Mouse (Mus musculus): Measurements from ENCODE around the gene Lkaaear1. TPM values are rescaled to one million over a fixed set of nuclear protein-coding genes. Genes with fewer than 3 reads are reported as not detected.

Lkaaear1 gene
- not detected in 2 replicates for total RNA-seq (2014; rRNA removed)
- polyA plus RNA-seq (2012; rRNA removed): not detected in 2 replicates

- no peaks in the 10 kb centered on the region for H3K36me3 ChIP-seq (ENCODE audit: control insufficient read depth, insufficient read depth, low read length)
- H3K4me3 ChIP-seq (ENCODE audit: insufficient read depth, low read depth, low read length): no peak within 1 kb of the TSS
- H3K9ac ChIP-seq (ENCODE audit: low read depth, low read length): no peak within 1 kb of the TSS
- 0 out of 2 replicates have a peak, but pooled peaks cover 4% of the 10 kb centered on the region for H3K4me1 ChIP-seq (ENCODE audit: control insufficient read depth, insufficient read depth, low read length)
- 0 out of 2 replicates have a peak, but pooled peaks cover 3% of the 10 kb centered on the region for H3K27me3 ChIP-seq (ENCODE audit: control insufficient read depth, insufficient read depth, low read length)
- TF ChIP-seq CTCF (IDR thresholded peaks at IDR 0.05; ENCODE audit: low read depth, low read length): no peak
- TF ChIP-seq POLR2A (IDR thresholded peaks at IDR 0.05; ENCODE audit: extremely low read depth, insufficient read depth, low read length): no peak
- no peak for DNase-seq (ENCODE audit: extremely low read depth, low read depth, low spot score)
- no peak within 1 kb of the TSS for H3K27ac ChIP-seq (replicated peaks; ENCODE audit: insufficient read depth, low read depth, low read length)
- no peaks in the 10 kb centered on the region for H3K79me2 ChIP-seq (ENCODE audit: control insufficient read depth, insufficient read depth, low read length)
- 63% methylated on average over 5 of the region's 5 CpGs for WGBS
These were observed at the start of gene Lkaaear1 for GRCm38 (mm10) chr2:181698241-181698640. TSS of gene Lkaaear1 (minus strand) at chr2:181698442.

- H3K79me2 ChIP-seq (ENCODE audit: control insufficient read depth, insufficient read depth, low read length): no peaks in the 10 kb centered on the region
- no peaks in the 10 kb centered on the region for H3K36me3 ChIP-seq (ENCODE audit: control insufficient read depth, insufficient read depth, low read length)
- H3K27ac ChIP-seq (replicated peaks; ENCODE audit: insufficient read depth, low read depth, low read length): no peak overlapping the region
- H3K27me3 ChIP-seq (ENCODE audit: control insufficient read depth, insufficient read depth, low read length): no peaks in the 10 kb centered on the region
- H3K4me1 ChIP-seq (ENCODE audit: control insufficient read depth, insufficient read depth, low read length): no peaks in the 10 kb centered on the region
- H3K4me3 ChIP-seq (ENCODE audit: insufficient read depth, low read depth, low read length): no peak overlapping the region
- TF ChIP-seq POLR2A (IDR thresholded peaks at IDR 0.05; ENCODE audit: extremely low read depth, insufficient read depth, low read length) (no peak), CTCF (IDR thresholded peaks at IDR 0.05; ENCODE audit: low read depth, low read length) (no peak)
- 62% methylated on average over 3 of the region's 3 CpGs for WGBS
- no peak overlapping the region for H3K9ac ChIP-seq (ENCODE audit: low read depth, low read length)
- DNase-seq (ENCODE audit: extremely low read depth, low read depth, low spot score): no peak
These were observed 31.8 kb upstream of the Lkaaear1 start for GRCm38 (mm10) chr2:181730051-181730450.

GRCm38 (mm10) chr2:181727659-181728262, 29.5 kb upstream of the Lkaaear1 start:
- 62% methylated on average over 9 of the region's 9 CpGs for WGBS
- no peak for TF ChIP-seq POLR2A (IDR thresholded peaks at IDR 0.05; ENCODE audit: extremely low read depth, insufficient read depth, low read length)
- TF ChIP-seq CTCF (IDR thresholded peaks at IDR 0.05; ENCODE audit: low read depth, low read length): no peak
- Histone ChIP-seq H3K4me1 (ENCODE audit: control insufficient read depth, insufficient read depth, low read length) (no peaks in the 10 kb centered on the region), H3K4me3 (ENCODE audit: insufficient read depth, low read depth, low read length) (no peak overlapping the region), H3K36me3 (ENCODE audit: control insufficient read depth, insufficient read depth, low read length) (no peaks in the 10 kb centered on the region), H3K27ac (replicated peaks; ENCODE audit: insufficient read depth, low read depth, low read length) (no peak overlapping the region), H3K9ac (ENCODE audit: low read depth, low read length) (no peak overlapping the region), H3K79me2 (ENCODE audit: control insufficient read depth, insufficient read depth, low read length) (no peaks in the 10 kb centered on the region), H3K27me3 (ENCODE audit: control insufficient read depth, insufficient read depth, low read length) (no peaks in the 10 kb centered on the region)
- no peak for DNase-seq (ENCODE audit: extremely low read depth, low read depth, low spot score)

GRCm38 (mm10) chr2:181722213-181722612, 24.0 kb upstream of the Lkaaear1 start:
- TF ChIP-seq CTCF (IDR thresholded peaks at IDR 0.05; ENCODE audit: low read depth, low read length) (peak; percentile 71), POLR2A (IDR thresholded peaks at IDR 0.05; ENCODE audit: extremely low read depth, insufficient read depth, low read length) (no peak)
- peak; percentile 5 for DNase-seq (ENCODE audit: extremely low read depth, low read depth, low spot score)
- WGBS: 14% methylated on average over 3 of the region's 3 CpGs
- Histone ChIP-seq H3K27ac (replicated peaks; ENCODE audit: insufficient read depth, low read depth, low read length) (no peak overlapping the region), H3K27me3 (ENCODE audit: control insufficient read depth, insufficient read depth, low read length) (no peaks in the 10 kb centered on the region), H3K79me2 (ENCODE audit: control insufficient read depth, insufficient read depth, low read length) (no peaks in the 10 kb centered on the region), H3K4me3 (ENCODE audit: insufficient read depth, low read depth, low read length) (no peak overlapping the region), H3K9ac (ENCODE audit: low read depth, low read length) (no peak overlapping the region), H3K36me3 (ENCODE audit: control insufficient read depth, insufficient read depth, low read length) (no peaks in the 10 kb centered on the region), H3K4me1 (ENCODE audit: control insufficient read depth, insufficient read depth, low read length) (no peaks in the 10 kb centered on the region)

GRCm38 (mm10) chr2:181721200-181721599, 23.0 kb upstream of the Lkaaear1 start:
- Histone ChIP-seq H3K27me3 (ENCODE audit: control insufficient read depth, insufficient read depth, low read length) (no peaks in the 10 kb centered on the region), H3K79me2 (ENCODE audit: control insufficient read depth, insufficient read depth, low read length) (no peaks in the 10 kb centered on the region), H3K4me3 (ENCODE audit: insufficient read depth, low read depth, low read length) (no peak overlapping the region), H3K36me3 (ENCODE audit: control insufficient read depth, insufficient read depth, low read length) (no peaks in the 10 kb centered on the region), H3K9ac (ENCODE audit: low read depth, low read length) (no peak overlapping the region), H3K4me1 (ENCODE audit: control insufficient read depth, insufficient read depth, low read length) (no peaks in the 10 kb centered on the region), H3K27ac (replicated peaks; ENCODE audit: insufficient read depth, low read depth, low read length) (no peak overlapping the region)
- DNase-seq (ENCODE audit: extremely low read depth, low read depth, low spot score): no peak
- TF ChIP-seq CTCF (IDR thresholded peaks at IDR 0.05; ENCODE audit: low read depth, low read length): no peak
- no peak for TF ChIP-seq POLR2A (IDR thresholded peaks at IDR 0.05; ENCODE audit: extremely low read depth, insufficient read depth, low read length)

GRCm38 (mm10) chr2:181720061-181720460, 21.8 kb upstream of the Lkaaear1 start:
- Histone ChIP-seq H3K36me3 (ENCODE audit: control insufficient read depth, insufficient read depth, low read length) (no peaks in the 10 kb centered on the region), H3K9ac (ENCODE audit: low read depth, low read length) (no peak overlapping the region), H3K79me2 (ENCODE audit: control insufficient read depth, insufficient read depth, low read length) (no peaks in the 10 kb centered on the region), H3K4me1 (ENCODE audit: control insufficient read depth, insufficient read depth, low read length) (no peaks in the 10 kb centered on the region), H3K27me3 (ENCODE audit: control insufficient read depth, insufficient read depth, low read length) (no peaks in the 10 kb centered on the region), H3K4me3 (ENCODE audit: insufficient read depth, low read depth, low read length) (no peak overlapping the region), H3K27ac (replicated peaks; ENCODE audit: insufficient read depth, low read depth, low read length) (no peak overlapping the region)
- TF ChIP-seq CTCF (IDR thresholded peaks at IDR 0.05; ENCODE audit: low read depth, low read length) (no peak), POLR2A (IDR thresholded peaks at IDR 0.05; ENCODE audit: extremely low read depth, insufficient read depth, low read length) (no peak)
- DNase-seq (ENCODE audit: extremely low read depth, low read depth, low spot score): no peak
- 46% methylated on average over 3 of the region's 3 CpGs for WGBS
